Mouse (Mus musculus) midbrain, embryonic 11.5 days (tissue): Measurements from ENCODE around the gene Smtnl2. TPM values are rescaled to one million over a fixed set of nuclear protein-coding genes. Genes with fewer than 3 reads are reported as not detected.

Source experiments
- ATAC-seq: fragments of 200-750 bp; cut with Nextera tagmentation; 2 replicates; pipeline ENCODE4 v1.8.0; 2017; ENCODE audit warnings: moderate TSS enrichment, moderate library complexity; ENCODE audit not compliant: low FRiP score
- DNase-seq: peaks from one replicate; pipeline ENCODE4 v3.0.0; 2015; ENCODE audit warnings: low spot score; ENCODE audit errors: missing footprints
- H3K27ac ChIP-seq: fragments of 300-500 bp; sonication (generic); 2 replicates; pipeline ENCODE4 v1.5.1; 2014; ENCODE audit warnings: low read depth, low read length
- H3K27me3 ChIP-seq: fragments of 300-500 bp; sonication (generic); 2 replicates; pipeline ENCODE4 v1.6.1; 2014; ENCODE audit warnings: mild to moderate bottlenecking, low read length, moderate library complexity, mixed read lengths; ENCODE audit not compliant: control insufficient read depth, insufficient read depth
- H3K36me3 ChIP-seq: fragments of 300-500 bp; sonication (generic); 2 replicates; pipeline ENCODE4 v1.6.1; 2014; ENCODE audit warnings: mild to moderate bottlenecking, low read length, moderate library complexity, mixed read lengths; ENCODE audit not compliant: control insufficient read depth, insufficient read depth
- H3K4me1 ChIP-seq: fragments of 300-500 bp; sonication (generic); 2 replicates; pipeline ENCODE4 v1.6.1; 2014; ENCODE audit warnings: low read length; ENCODE audit not compliant: control insufficient read depth, insufficient read depth
- H3K4me2 ChIP-seq: fragments of 300-500 bp; sonication (generic); 2 replicates; pipeline ENCODE4 v1.6.1; 2014; ENCODE audit warnings: mild to moderate bottlenecking, moderate library complexity
- H3K4me3 ChIP-seq: fragments of 300-500 bp; sonication (generic); 2 replicates; pipeline ENCODE4 v1.5.1; 2014; ENCODE audit warnings: low read depth, low read length
- H3K9ac ChIP-seq: fragments of 300-500 bp; sonication (generic); 2 replicates; pipeline ENCODE4 v1.6.1; 2014; ENCODE audit warnings: low read length
- H3K9me3 ChIP-seq: fragments of 300-500 bp; sonication (generic); 2 replicates; pipeline ENCODE4 v1.6.1; 2016; ENCODE audit warnings: low read length; ENCODE audit not compliant: control insufficient read depth
- WGBS: fragments of 180-500 bp; shearing (Covaris S2); extraction: QIAGEN DNeasy Blood & Tissue Kit; methylation state at CpG from one replicate; pipeline ENCODE4 v1.1.7; 2014; 5-methylcytosine and 5-hydroxymethylcytosine counted together
- polyA plus RNA-seq: library from polyadenylated mRNA; unstranded; fragments of >200 nt; fragmentation: Nextera tagmentation; extraction: Ambion mirVana; gene quantifications from 2 replicates; pipeline ENCODE4 v1.2.1, GENCODE M21; 2014

The Smtnl2 gene
- polyA plus RNA-seq, 1 experiment from 2014 or later, result 4.1 TPM

- WGBS, result 61% methylated on average over 9 of the region's 9 CpGs
- peaks cover 8% of the 10 kb centered on the region for H3K4me1 ChIP-seq
- H3K4me3 ChIP-seq, result no peak overlapping the region
- no peaks in the 10 kb centered on the region for H3K9me3 ChIP-seq
- no peak overlapping the region for H3K4me2 ChIP-seq
- H3K36me3 ChIP-seq, result no peaks in the 10 kb centered on the region
- no peak overlapping the region for H3K9ac ChIP-seq
- no peak overlapping the region for H3K27ac ChIP-seq
- H3K27me3 ChIP-seq, result peaks cover 4% of the 10 kb centered on the region
- ATAC-seq (no peak), DNase-seq (no peak)
Measured at GRCm38 (mm10) chr11:72408451-72409170, 2.9 kb downstream of the Smtnl2 start.

- no peak overlapping the region for H3K4me3 ChIP-seq
- no peaks in the 10 kb centered on the region for H3K36me3 ChIP-seq
- peaks cover 8% of the 10 kb centered on the region for H3K4me1 ChIP-seq
- peaks cover 4% of the 10 kb centered on the region for H3K27me3 ChIP-seq
- H3K9ac ChIP-seq, result no peak overlapping the region
- H3K4me2 ChIP-seq, result no peak overlapping the region
- H3K9me3 ChIP-seq, result no peaks in the 10 kb centered on the region
- no peak for ATAC-seq
- 20% methylated on average over 7 of the region's 7 CpGs for WGBS
- no peak for DNase-seq
- H3K27ac ChIP-seq, result no peak overlapping the region
Measured at GRCm38 (mm10) chr11:72407574-72407973, 3.9 kb downstream of the Smtnl2 start.

GRCm38 (mm10) chr11:72407081-72407480 is 4.4 kb downstream of the Smtnl2 start:
- no peaks in the 10 kb centered on the region for H3K36me3 ChIP-seq
- DNase-seq (no peak), ATAC-seq (no peak)
- 13% methylated on average over 3 of the region's 3 CpGs for WGBS
- H3K27ac ChIP-seq, result no peak overlapping the region
- H3K4me3 ChIP-seq, result no peak overlapping the region
- H3K27me3 ChIP-seq, result peaks cover 4% of the 10 kb centered on the region
- H3K4me2 ChIP-seq, result no peak overlapping the region
- H3K9ac ChIP-seq, result no peak overlapping the region
- H3K9me3 ChIP-seq, result no peaks in the 10 kb centered on the region
- H3K4me1 ChIP-seq, result peaks cover 8% of the 10 kb centered on the region

- H3K9ac ChIP-seq, result no peak overlapping the region
- H3K9me3 ChIP-seq, result no peaks in the 10 kb centered on the region
- H3K36me3 ChIP-seq, result no peaks in the 10 kb centered on the region
- no peak overlapping the region for H3K4me3 ChIP-seq
- H3K4me2 ChIP-seq, result no peak overlapping the region
- H3K4me1 ChIP-seq, result peaks cover 5% of the 10 kb centered on the region
- no peak overlapping the region for H3K27ac ChIP-seq
- DNase-seq (no peak), ATAC-seq (no peak)
- H3K27me3 ChIP-seq, result peaks cover 4% of the 10 kb centered on the region
- 66% methylated on average over 8 of the region's 8 CpGs for WGBS
Measured at GRCm38 (mm10) chr11:72406079-72406675, 5.3 kb downstream of the Smtnl2 start.

GRCm38 (mm10) chr11:72405532-72405931 is 6.0 kb downstream of the Smtnl2 start:
- Histone ChIP-seq H3K9me3 (no peaks in the 10 kb centered on the region), H3K27me3 (peaks cover 1% of the 10 kb centered on the region), H3K4me1 (peaks cover 3% of the 10 kb centered on the region), H3K4me3 (no peak overlapping the region), H3K36me3 (no peaks in the 10 kb centered on the region), H3K4me2 (no peak overlapping the region), H3K9ac (no peak overlapping the region), H3K27ac (no peak overlapping the region)
- no peak for ATAC-seq
- WGBS, result 58% methylated on average over 4 of the region's 4 CpGs
- DNase-seq, result no peak

- Histone ChIP-seq H3K9ac (no peak overlapping the region), H3K9me3 (no peaks in the 10 kb centered on the region), H3K27ac (no peak overlapping the region), H3K36me3 (no peaks in the 10 kb centered on the region), H3K27me3 (no peaks in the 10 kb centered on the region), H3K4me1 (no peaks in the 10 kb centered on the region), H3K4me2 (no peak overlapping the region), H3K4me3 (no peak overlapping the region)
- DNase-seq (no peak), ATAC-seq (no peak)
- 92% methylated on average over 12 of the region's 12 CpGs for WGBS
Measured at GRCm38 (mm10) chr11:72402969-72403368, 8.5 kb downstream of the Smtnl2 start.

GRCm38 (mm10) chr11:72402017-72402416 is 9.5 kb downstream of the Smtnl2 start:
- Histone ChIP-seq H3K4me1 (no peaks in the 10 kb centered on the region), H3K9me3 (no peaks in the 10 kb centered on the region), H3K9ac (no peak overlapping the region), H3K4me3 (no peak overlapping the region), H3K4me2 (no peak overlapping the region), H3K27me3 (no peaks in the 10 kb centered on the region), H3K36me3 (no peaks in the 10 kb centered on the region), H3K27ac (no peak overlapping the region)
- DNase-seq, result no peak
- ATAC-seq, result no peak
- 79% methylated on average over 5 of the region's 5 CpGs for WGBS

GRCm38 (mm10) chr11:72401068-72401467 is 10.4 kb downstream of the Smtnl2 start:
- WGBS, result 94% methylated on average over 12 of the region's 12 CpGs
- Histone ChIP-seq H3K27me3 (no peaks in the 10 kb centered on the region), H3K36me3 (no peaks in the 10 kb centered on the region), H3K4me1 (no peaks in the 10 kb centered on the region), H3K9me3 (no peaks in the 10 kb centered on the region), H3K4me3 (no peak overlapping the region), H3K4me2 (no peak overlapping the region), H3K27ac (no peak overlapping the region), H3K9ac (no peak overlapping the region)
- DNase-seq (no peak), ATAC-seq (no peak)

- Histone ChIP-seq H3K9me3 (no peaks in the 10 kb centered on the region), H3K4me1 (no peaks in the 10 kb centered on the region), H3K27ac (no peak overlapping the region), H3K36me3 (no peaks in the 10 kb centered on the region), H3K27me3 (no peaks in the 10 kb centered on the region), H3K4me2 (no peak overlapping the region), H3K4me3 (no peak overlapping the region), H3K9ac (no peak overlapping the region)
- DNase-seq, result peak; percentile 56
- WGBS, result 88% methylated on average over 8 of the region's 8 CpGs
- no peak for ATAC-seq
Measured at GRCm38 (mm10) chr11:72397811-72398525, 13.5 kb downstream of the Smtnl2 start.
